Mouse (Mus musculus): ENCODE measurements around the gene Inafm1.

GRCm38 (mm10) chr7:16254195-16254594 is 19.2 kb downstream of the Inafm1 start:
- TF ChIP-seq E2F4 (IDR thresholded peaks at IDR 0.05; ENCODE audit: borderline replicate concordance, low read depth, low read length) (no peak), GATA1 (IDR thresholded peaks at IDR 0.05; ENCODE audit: low read depth, low read length) (no peak), ZNF384 (IDR thresholded peaks at IDR 0.05; ENCODE audit: low read depth, low read length) (no peak), CTCF (IDR thresholded peaks at IDR 0.05 in 2 of 3, conservative IDR thresholded peaks at IDR 0.05 in 1 of 3; ENCODE audit: control insufficient read depth in 1 of 3, insufficient read depth in 1 of 3, low read depth in 2 of 3, low read length in 3 of 3, poor library complexity in 1 of 3, severe bottlenecking in 1 of 3) (no peak), POLR2A (IDR thresholded peaks at IDR 0.05; ENCODE audit: control insufficient read depth in 1 of 2, insufficient read depth in 1 of 2, low read depth in 1 of 2, low read length in 2 of 2, poor library complexity in 1 of 2) (no peak), TCF12 (IDR thresholded peaks at IDR 0.05; ENCODE audit: low read depth, low read length) (no peak), MAFK (IDR thresholded peaks at IDR 0.05; ENCODE audit: borderline replicate concordance, low read depth, low read length) (no peak), MXI1 (IDR thresholded peaks at IDR 0.05; ENCODE audit: low read depth, low read length) (no peak)

Measured in MEL (cell line).